Mouse (Mus musculus) thymus, adult 18-20 months (tissue): Measurements from ENCODE around the gene AL732309.1.

Experiments
- DNase-seq, 2 experiments: peaks; one replicate each; pipeline ENCODE4 v3.0.0; 2022; ENCODE audit warnings: mixed read lengths in 2 of 2

AL732309.1 gene

DNA sequence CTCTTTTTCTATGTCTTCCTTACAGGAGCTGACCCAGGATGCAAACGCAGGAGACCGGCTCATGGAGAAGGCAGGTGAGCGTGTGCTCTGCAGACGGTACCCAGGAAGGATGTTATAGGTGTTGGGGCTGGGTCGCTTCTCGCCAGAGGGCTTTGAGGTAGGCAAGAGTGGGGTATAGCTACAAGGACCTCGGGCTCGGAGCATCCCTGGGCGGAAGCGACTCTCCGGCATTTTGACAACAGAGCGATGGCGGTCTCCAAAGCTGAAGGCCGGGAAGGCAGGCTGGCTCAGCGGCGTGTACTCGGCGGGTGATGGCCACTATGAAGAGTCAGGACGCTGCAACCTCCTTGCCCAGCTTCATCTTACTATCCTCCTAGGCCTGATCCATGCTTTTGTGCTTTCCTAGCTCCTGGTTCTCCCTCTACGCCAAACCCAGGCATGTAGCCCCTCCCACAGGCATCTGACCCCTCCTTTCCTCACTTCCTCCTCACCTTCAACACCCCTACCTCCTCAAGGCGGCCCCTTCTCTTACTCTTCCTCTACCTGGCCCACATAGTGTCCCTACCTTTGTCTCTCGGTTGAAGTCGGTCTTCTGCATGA is 33.3 kb downstream of the AL732309.1 start:
- DNase-seq: no peak

DNA sequence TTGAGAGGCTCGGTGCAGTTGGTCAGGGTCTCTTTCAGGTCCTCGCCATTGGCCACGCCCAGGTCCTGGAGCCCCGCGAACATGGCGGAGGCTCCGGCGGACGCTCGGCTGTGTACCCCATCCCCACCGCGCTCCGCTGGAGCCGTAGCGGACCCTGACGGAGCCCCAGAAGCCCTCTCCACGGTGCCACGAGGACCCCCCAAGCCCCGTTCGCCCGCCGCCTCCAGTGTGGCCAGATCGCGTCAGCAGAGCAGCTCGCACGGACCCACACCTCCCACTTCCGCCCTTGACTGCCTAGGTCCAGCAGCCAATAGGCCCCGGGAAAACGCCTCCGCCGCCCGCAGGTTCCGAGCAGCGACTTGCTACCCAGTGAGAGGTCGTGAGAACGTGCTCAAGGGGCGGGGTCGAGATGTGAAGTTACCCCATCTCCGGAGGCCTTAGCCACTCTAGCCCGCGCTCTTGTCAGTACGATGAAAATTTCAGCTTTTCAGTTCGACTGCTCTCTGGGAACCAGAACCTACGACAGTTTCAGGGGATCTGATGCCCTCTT is 35.5 kb downstream of the AL732309.1 start, which contains the start of gene Nelfb:
Gene Nelfb (minus strand): TSS at position 369 of the 550 bp plus-strand sequence.
- DNase-seq: peak; percentile 82 to 87

DNA sequence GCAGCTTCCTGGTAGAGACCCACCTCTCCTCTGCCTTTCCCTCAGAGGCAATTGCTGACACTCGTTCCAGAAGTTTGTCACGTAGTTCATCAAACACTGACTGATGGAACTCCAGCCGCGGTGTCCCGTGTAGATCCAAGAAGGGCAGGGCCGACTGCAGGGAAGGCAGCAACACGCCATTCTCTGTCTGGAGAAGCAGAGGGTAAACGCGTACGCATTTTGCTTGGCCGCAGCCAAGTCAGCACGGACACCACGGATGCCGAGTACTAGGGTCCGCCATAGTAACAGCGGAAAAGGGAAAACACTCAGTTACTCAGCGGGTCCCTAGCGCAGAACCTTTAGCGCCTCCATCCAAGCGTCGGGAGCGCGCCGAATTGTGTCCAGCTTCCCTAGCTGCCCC is 36.0 kb downstream of the AL732309.1 start:
- DNase-seq: no peak

DNA sequence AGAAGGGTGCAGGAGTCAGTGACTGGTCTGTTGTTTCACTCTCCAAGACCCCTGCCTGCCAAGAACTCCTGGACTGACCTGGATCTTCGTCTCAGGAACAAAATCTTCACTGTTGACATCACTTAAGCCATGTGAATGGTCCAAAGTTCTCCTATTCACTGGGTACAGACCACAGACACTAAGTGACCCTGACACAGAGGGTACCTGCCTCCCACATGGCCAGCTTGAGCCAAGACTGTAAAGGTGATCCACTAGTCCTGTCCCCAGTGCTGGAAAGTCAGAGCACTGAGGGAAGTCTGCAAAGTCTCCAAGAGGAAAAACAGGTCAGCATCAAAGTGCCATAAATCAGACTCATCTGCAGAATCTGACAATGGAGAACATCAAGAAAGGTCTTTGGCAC is 39.1 kb downstream of the AL732309.1 start:
- no peak for DNase-seq

DNA sequence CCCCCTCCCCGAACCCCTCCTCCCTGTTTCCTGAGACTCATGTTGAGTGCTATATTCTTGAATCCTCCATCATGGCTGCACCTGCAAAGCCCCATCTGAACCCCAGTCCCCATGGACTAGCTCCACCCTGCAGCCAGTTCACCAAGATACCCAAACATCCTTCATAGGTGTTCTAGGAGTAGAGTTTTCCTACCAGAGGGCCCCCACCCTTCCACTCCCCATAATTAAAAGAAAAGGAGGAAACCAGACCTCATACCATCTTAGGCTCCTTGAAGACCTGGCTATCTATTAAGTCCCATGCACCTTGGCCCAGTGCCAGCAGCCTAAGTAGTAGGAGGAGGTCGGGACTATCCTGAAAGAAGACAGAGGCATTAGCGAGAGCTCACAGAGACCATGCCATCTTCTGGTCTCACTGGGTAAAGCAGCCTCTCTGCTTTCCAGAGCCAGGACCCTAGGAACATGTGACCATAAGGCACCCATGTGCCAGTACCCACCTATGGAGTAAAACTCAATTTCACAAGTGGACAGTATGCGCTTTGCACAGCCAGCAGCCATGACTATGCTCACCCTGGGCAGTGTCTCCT is 42.9 kb downstream of the AL732309.1 start:
- no peak for DNase-seq

DNA sequence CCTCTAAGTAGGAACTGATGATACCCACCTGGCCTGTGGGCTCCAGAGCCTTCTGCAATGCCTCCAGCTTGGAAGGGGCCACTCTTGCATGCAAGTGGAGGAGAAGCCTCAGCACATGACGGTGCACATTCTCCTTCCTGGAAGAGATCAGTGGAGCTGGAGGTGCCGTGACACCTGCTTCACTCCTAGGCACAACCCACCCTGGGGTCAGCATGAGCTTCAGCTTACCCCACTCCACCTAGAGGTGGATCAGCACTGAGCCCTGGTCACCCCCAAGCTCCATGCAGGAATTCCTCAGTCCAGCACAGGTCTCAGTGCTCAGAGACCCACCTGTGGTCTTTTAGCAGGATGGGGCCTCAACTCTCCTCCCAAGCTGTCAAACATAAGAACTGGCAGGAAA is 46.0 kb downstream of the AL732309.1 start:
- no peak for DNase-seq

DNA sequence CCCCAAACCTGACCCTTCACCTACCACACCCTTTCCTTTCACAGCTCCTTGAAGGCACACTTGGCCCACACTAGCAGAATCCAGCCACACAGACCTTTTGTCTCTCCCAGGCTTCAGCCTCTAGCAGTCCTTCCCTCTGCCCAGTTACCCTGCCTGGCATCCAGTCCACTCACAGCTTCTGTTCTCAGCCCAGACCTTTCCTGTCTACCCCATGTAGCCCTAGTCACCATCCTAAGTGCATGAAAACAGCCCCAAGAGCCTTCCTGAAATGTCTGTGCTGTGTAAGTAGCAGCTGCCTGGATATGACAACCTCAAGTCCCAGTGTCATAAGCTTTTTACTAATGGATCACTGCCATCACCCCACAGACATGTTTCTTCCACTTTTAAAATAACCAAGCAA is 48.7 kb downstream of the AL732309.1 start:
- DNase-seq: no peak

DNA sequence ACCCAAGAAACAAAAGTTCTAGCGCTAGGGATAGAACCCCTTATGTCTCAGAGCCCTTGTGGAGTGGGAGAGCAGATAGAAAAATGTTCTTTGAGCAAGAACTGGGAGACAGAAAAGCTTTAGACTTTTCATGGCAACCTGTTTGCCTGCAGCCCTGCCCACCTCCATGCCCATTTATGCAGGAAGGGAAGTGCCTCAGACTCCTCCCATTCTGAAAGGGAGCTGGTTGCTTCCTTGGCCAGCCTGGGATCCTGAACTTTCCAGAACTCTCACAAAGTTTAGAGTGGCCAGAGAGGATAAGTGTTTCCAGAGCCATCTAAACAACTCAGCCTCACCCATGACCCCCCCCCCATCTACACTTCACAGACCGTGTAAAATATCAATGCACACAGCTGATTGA is 49.5 kb downstream of the AL732309.1 start:
- no peak for DNase-seq

DNA sequence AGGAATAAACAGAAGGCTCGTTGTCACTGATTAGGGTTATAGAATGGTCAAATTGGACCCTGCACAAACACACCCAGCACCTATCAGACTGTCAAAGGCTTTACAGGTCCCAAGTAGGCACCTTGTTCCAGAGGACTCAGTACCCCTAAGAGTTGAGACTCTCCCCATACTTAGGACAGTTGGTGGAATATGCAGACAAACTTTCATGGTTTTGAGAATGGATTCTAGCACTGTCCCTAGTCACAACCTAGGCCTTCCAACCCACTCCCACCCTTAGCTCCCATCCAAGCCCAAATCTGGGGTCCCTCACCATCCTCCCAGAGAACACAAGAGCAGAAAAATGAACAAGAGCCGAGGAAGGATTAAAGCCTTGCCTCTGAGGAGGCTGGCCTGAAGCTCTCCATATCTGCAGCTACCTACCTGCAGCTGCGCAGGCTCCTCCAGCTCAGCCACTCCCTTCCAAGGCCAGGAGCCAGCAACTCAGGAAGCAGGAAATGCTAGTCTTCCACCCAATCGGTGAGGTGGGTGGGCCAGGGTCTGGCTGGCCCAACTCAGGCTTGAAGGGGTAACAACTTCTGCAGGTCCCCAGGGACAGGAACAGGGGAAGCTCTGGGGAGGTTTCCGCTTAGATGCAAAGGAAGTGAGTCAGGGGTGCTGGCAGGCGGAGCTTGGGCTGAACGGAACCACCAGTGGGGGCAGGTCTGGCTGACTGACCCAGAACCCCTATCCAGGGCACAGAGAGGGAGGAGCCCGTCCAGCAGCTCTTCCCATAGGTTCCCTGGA is 50.3 kb downstream of the AL732309.1 start, which contains the start of gene Tor4a:
Gene Tor4a (minus strand): TSS at position 715 of the 783 bp plus-strand sequence.
- DNase-seq: peak; percentile 68 to 84

DNA sequence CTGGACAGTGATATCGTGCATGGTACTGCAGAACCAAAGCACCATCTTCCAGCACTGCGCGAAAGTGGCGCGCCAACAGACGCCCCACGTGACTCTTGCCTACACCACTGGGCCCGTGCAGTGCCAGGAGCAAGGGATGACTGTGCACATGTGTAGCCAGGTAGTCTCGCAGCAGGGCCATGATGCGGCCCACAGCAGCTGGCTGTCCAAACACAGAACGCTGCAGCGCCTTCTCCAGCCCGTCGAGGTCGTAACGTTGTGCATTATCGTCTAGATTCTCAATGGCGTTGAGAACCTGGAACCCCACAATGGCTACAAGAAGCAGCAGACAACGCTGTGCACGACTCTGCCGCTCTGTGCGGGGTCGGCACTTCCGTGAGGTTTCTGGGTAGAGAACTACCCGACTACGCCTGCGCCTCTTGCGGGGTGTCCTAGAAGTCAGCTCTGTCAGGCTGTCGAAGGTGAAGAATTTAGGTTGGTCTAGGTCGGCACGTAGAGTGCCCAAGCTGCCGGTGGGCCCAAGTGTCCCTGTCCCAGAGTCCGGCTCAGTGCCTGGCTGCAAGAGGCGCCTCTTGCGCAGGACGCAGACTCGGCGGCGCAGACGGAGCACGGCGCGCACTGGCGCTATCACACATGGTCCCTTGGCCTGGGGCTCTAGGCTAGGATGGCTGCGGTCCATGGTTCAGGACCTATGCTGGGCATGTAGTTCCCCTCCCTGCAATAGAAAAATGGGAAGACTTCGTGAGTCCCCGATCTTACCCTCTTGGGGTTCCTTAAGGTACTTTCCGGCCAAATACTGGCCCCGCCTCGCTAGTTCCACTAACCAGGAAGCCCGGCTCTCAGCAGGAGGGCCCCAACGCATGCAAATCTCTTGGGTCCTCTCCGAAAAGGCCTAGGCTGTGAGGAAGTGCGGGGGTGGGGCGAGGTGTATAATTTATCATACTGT is 51.2 kb downstream of the AL732309.1 start:
- peak; percentile 62 to 79 for DNase-seq
